22 mouse cellular contexts compared by ENCODE assay signal in the genomic region with DNA sequence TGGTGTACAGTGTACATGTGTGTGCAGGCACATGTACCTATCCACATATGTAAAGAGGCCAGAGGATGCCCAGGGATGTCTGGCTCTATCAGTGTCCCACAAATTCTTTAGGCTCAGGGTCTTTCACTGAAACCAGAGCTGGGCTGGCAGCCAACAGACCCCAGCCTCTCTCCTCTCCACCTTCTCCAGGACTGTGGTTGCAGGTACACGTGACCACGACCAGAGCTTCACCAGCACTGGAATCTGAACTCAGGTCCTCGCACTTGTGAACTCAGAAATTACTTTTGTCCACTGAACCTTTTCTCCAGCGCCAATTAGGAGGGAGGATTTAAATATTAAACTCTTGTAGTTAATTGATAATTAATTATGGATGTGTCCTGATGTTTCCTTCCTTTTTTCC.
"Had no signal": no experiment of that assay in that cellular context is flagged by ENCODE, and none has a peak within 500 bp of the region (broad histone marks: within the 10 kb centered on the region; RNA-seq: fewer than 3 reads in every experiment).

No protein-coding gene starts in this region.

- H3K4me1 ChIP-seq: limb, embryonic 12.5 days; limb, embryonic 15.5 days; midbrain, embryonic 12.5 days; midbrain, embryonic 15.5 days; neural tube, embryonic 12.5 days; neural tube, embryonic 15.5 days had no signal

- H3K9me3 ChIP-seq: limb, embryonic 12.5 days; limb, embryonic 15.5 days; midbrain, embryonic 12.5 days; midbrain, embryonic 15.5 days; neural tube, embryonic 12.5 days; neural tube, embryonic 15.5 days had no signal

- DNase-seq: left cerebral cortex, postnatal 4 days; liver, postnatal 0 days; lung, embryonic 14.5 days; right cerebral cortex, adult 18-20 months; right cerebral cortex, postnatal 14 days; right cerebral cortex, postnatal 4 days; thymus, adult 18-20 months; thymus, postnatal 36 days had no signal

- H3K27me3 ChIP-seq: limb, embryonic 12.5 days; limb, embryonic 15.5 days; midbrain, embryonic 12.5 days; midbrain, embryonic 15.5 days; neural tube, embryonic 12.5 days; neural tube, embryonic 15.5 days had no signal

- ATAC-seq: hindbrain, postnatal 0 days; inflammation-experienced regulatory T-cells, adult 6 months; intestine, embryonic 16.5 days; liver, postnatal 0 days; lung, postnatal 0 days; midbrain, embryonic 15.5 days had no signal

- H3K4me2 ChIP-seq: limb, embryonic 12.5 days; limb, embryonic 15.5 days; liver, embryonic 11.5 days; lung, embryonic 14.5 days; midbrain, embryonic 12.5 days; midbrain, embryonic 15.5 days; neural tube, embryonic 12.5 days; neural tube, embryonic 15.5 days had no signal

- H3K4me3 ChIP-seq: limb, embryonic 12.5 days; limb, embryonic 15.5 days; midbrain, embryonic 12.5 days; midbrain, embryonic 15.5 days; neural tube, embryonic 12.5 days; neural tube, embryonic 15.5 days had no signal

- H3K9ac ChIP-seq: limb, embryonic 12.5 days; limb, embryonic 15.5 days; liver, embryonic 14.5 days; liver, postnatal 0 days; lung, embryonic 14.5 days; midbrain, embryonic 12.5 days; midbrain, embryonic 15.5 days; neural tube, embryonic 12.5 days; neural tube, embryonic 15.5 days had no signal

- H3K36me3 ChIP-seq: limb, embryonic 12.5 days; limb, embryonic 15.5 days; midbrain, embryonic 12.5 days; midbrain, embryonic 15.5 days; neural tube, embryonic 12.5 days; neural tube, embryonic 15.5 days had no signal

- H3K27ac ChIP-seq: hindbrain, postnatal 0 days; limb, embryonic 12.5 days; limb, embryonic 15.5 days; liver, embryonic 14.5 days; macrophage; midbrain, embryonic 12.5 days; midbrain, embryonic 15.5 days; neural tube, embryonic 12.5 days; neural tube, embryonic 15.5 days; stomach, postnatal 0 days had no signal
